Mouse (Mus musculus) CH12.LX (cell line): ENCODE data around the gene C1rl. TPM values are rescaled to one million over a fixed set of nuclear protein-coding genes. Genes with fewer than 3 reads are reported as not detected.

ENCODE experiments used
- DNase-seq: peaks from one replicate; pipeline ENCODE4 v3.0.0-alpha.2; 2013; ENCODE audit errors: extremely low read depth
- H3K27ac ChIP-seq: 2 replicates; pipeline ENCODE4 v1.5.1; 2012; ENCODE audit warnings: low read depth, mild to moderate bottlenecking, control low read depth, moderate library complexity; ENCODE audit not compliant: insufficient read depth
- H3K27me3 ChIP-seq: replicated peaks from 2 replicates; pipeline ENCODE3; 2012; ENCODE audit warnings: inconsistent platforms
- H3K36me3 ChIP-seq, 2 experiments: replicated peaks in 1 of 2; 2 replicates each; pipeline versions ENCODE3 to v1.6.1; 2012; ENCODE audit warnings: inconsistent platforms in 1 of 2, low read length in 1 of 2, mild to moderate bottlenecking in 1 of 2, mixed read lengths in 1 of 2, moderate library complexity in 1 of 2; ENCODE audit not compliant: control insufficient read depth in 1 of 2, insufficient read depth in 1 of 2
- H3K4me1 ChIP-seq, 2 experiments: 2 replicates each; pipeline ENCODE4 v1.6.1; 2012; ENCODE audit warnings: inconsistent platforms in 1 of 2, moderate library complexity in 1 of 2; ENCODE audit not compliant: insufficient read depth in 2 of 2, control insufficient read depth in 1 of 2
- H3K4me2 ChIP-seq: 2 replicates; pipeline ENCODE4 v1.6.1; 2012; ENCODE audit warnings: low read depth, mild to moderate bottlenecking, control low read depth; ENCODE audit not compliant: poor library complexity, insufficient read depth, severe bottlenecking
- H3K4me3 ChIP-seq, 3 experiments: fragments of 150-350 bp in 1 of 3; sonication (generic) in 1 of 3; replicated peaks in 1 of 3; 2 replicates each; pipeline versions ENCODE3 to v1.5.1; 2011 to 2012; ENCODE audit warnings: low read depth in 2 of 3, low read length in 2 of 3, mild to moderate bottlenecking in 2 of 3, moderate library complexity in 2 of 3, control low read depth in 1 of 3, improper control_type of control experiment in 1 of 3, inconsistent platforms in 1 of 3, mixed read lengths in 1 of 3; ENCODE audit not compliant: poor library complexity in 1 of 3
- H3K79me2 ChIP-seq: replicated peaks from 2 replicates; pipeline ENCODE4 v1.6.1; 2012; ENCODE audit warnings: mild to moderate bottlenecking, moderate library complexity; ENCODE audit not compliant: control insufficient read depth, poor library complexity, insufficient read depth, severe bottlenecking; ENCODE audit errors: extremely low read depth
- H3K9ac ChIP-seq: 2 replicates; pipeline ENCODE4 v1.6.1; 2012; ENCODE audit warnings: low read depth, mild to moderate bottlenecking, control low read depth, moderate library complexity; ENCODE audit not compliant: insufficient read depth
- H3K9me3 ChIP-seq: replicated peaks from 2 replicates; pipeline ENCODE3; 2012; ENCODE audit warnings: low read length, inconsistent platforms, mixed read lengths
- CHD2 ChIP-seq: IDR thresholded peaks from 2 replicates; pipeline ENCODE4 v1.6.1; 2011; ENCODE audit warnings: low read length, improper control_type of control experiment
- CTCF ChIP-seq, 2 experiments: IDR thresholded peaks in 1 of 2; conservative IDR thresholded peaks in 1 of 2; 2 replicates each; pipeline ENCODE4 v1.5.1; 2011 to 2012; ENCODE audit warnings: low read depth in 2 of 2, low read length in 2 of 2, improper control_type of control experiment in 1 of 2, inconsistent platforms in 1 of 2, mild to moderate bottlenecking in 1 of 2, moderate library complexity in 1 of 2
- E2F4 ChIP-seq: IDR thresholded peaks from 2 replicates; pipeline ENCODE4 v1.6.1; 2011; ENCODE audit warnings: low read depth, low read length, improper control_type of control experiment; ENCODE audit not compliant: insufficient replicate concordance
- ELF1 ChIP-seq: IDR thresholded peaks from 2 replicates; pipeline ENCODE4 v1.6.1; 2014; ENCODE audit warnings: low read depth, mild to moderate bottlenecking, inconsistent platforms, low read length, improper control_type of control experiment
- GABPA ChIP-seq: IDR thresholded peaks from 2 replicates; pipeline ENCODE4 v1.6.1; 2012; ENCODE audit warnings: low read depth, low read length, improper control_type of control experiment, inconsistent platforms; ENCODE audit not compliant: insufficient replicate concordance
- HCFC1 ChIP-seq: IDR thresholded peaks from 2 replicates; pipeline ENCODE4 v1.6.1; 2012; ENCODE audit warnings: low read depth, mild to moderate bottlenecking, inconsistent platforms, low read length, improper control_type of control experiment
- IRF4 ChIP-seq: IDR thresholded peaks from 2 replicates; pipeline ENCODE4 v1.6.1; 2014; ENCODE audit warnings: low read depth, mild to moderate bottlenecking, inconsistent platforms, low read length, improper control_type of control experiment
- JUND ChIP-seq: conservative IDR thresholded peaks from 2 replicates; pipeline ENCODE4 v1.6.1; 2011; ENCODE audit warnings: low read depth, low read length, improper control_type of control experiment
- KAT2A ChIP-seq: IDR thresholded peaks from 2 replicates; pipeline ENCODE4 v1.6.1; 2012; ENCODE audit warnings: low read length, improper control_type of control experiment, inconsistent platforms; ENCODE audit not compliant: insufficient replicate concordance
- MAFK ChIP-seq: IDR thresholded peaks from 2 replicates; pipeline ENCODE4 v1.6.1; 2011; ENCODE audit warnings: low read length, improper control_type of control experiment; ENCODE audit not compliant: insufficient replicate concordance
- MAX ChIP-seq: IDR thresholded peaks from 2 replicates; pipeline ENCODE4 v1.6.1; 2011; ENCODE audit warnings: low read length, improper control_type of control experiment
- MAZ ChIP-seq: IDR thresholded peaks from 2 replicates; pipeline ENCODE4 v1.6.1; 2012; ENCODE audit warnings: low read depth, mild to moderate bottlenecking, inconsistent platforms, low read length, improper control_type of control experiment, moderate library complexity
- MEF2A ChIP-seq: IDR thresholded peaks from 2 replicates; pipeline ENCODE4 v1.6.1; 2014; ENCODE audit warnings: low read depth, mild to moderate bottlenecking, inconsistent platforms, low read length, improper control_type of control experiment, borderline replicate concordance
- MXI1 ChIP-seq: IDR thresholded peaks from 2 replicates; pipeline ENCODE4 v1.6.1; 2011; ENCODE audit warnings: mild to moderate bottlenecking, low read depth, low read length, improper control_type of control experiment
- MYC ChIP-seq: IDR thresholded peaks from 2 replicates; pipeline ENCODE4 v1.6.1; 2011; ENCODE audit warnings: low read depth, mild to moderate bottlenecking, improper control_type of control experiment, low read length
- NELFE ChIP-seq: IDR thresholded peaks from 2 replicates; pipeline ENCODE4 v1.6.1; 2011; ENCODE audit warnings: low read depth, low read length, improper control_type of control experiment
- PAX5 ChIP-seq: IDR thresholded peaks from 2 replicates; pipeline ENCODE4 v1.6.1; 2012; ENCODE audit warnings: low read length, inconsistent platforms, mixed read lengths
- RAD21 ChIP-seq: IDR thresholded peaks from 2 replicates; pipeline ENCODE4 v1.6.1; 2011; ENCODE audit warnings: low read depth, mild to moderate bottlenecking, low read length, improper control_type of control experiment, moderate library complexity
- SIN3A ChIP-seq: IDR thresholded peaks from 2 replicates; pipeline ENCODE4 v1.6.1; 2012; ENCODE audit warnings: low read length, improper control_type of control experiment, inconsistent platforms
- SMC3 ChIP-seq: IDR thresholded peaks from 2 replicates; pipeline ENCODE4 v1.6.1; 2011; ENCODE audit warnings: low read depth, low read length, improper control_type of control experiment
- TBP ChIP-seq: conservative IDR thresholded peaks from 2 replicates; pipeline ENCODE4 v1.6.1; 2011; ENCODE audit warnings: low read depth, low read length, improper control_type of control experiment
- ZC3H11A ChIP-seq: IDR thresholded peaks from 2 replicates; pipeline ENCODE4 v1.6.1; 2012; ENCODE audit warnings: low read depth, mild to moderate bottlenecking, inconsistent platforms, low read length, improper control_type of control experiment
- dilution Hi-C: fragments of 300-500 bp; cut with MboI; formaldehyde crosslinking; loops from 2 replicates; pipeline ENCODE4 v1.14.3; 2020; ENCODE audit warnings: low sequenced_read_pairs; ENCODE audit not compliant: extremely low pct_unique_long_range_greater_than_20kb, extremely low pct_ligation_motif_present
- in situ Hi-C: fragments of 300-500 bp; cut with MboI; formaldehyde crosslinking; loops from 3 replicates; pipeline ENCODE4 v1.14.3; 2019; ENCODE audit warnings: low sequenced_read_pairs, low pct_ligation_motif_present, low pct_unique_long_range_greater_than_20kb, mixed read lengths
- polyA plus RNA-seq: library from polyadenylated mRNA; unstranded; fragments of >175 nt; gene quantifications from 2 replicates; pipeline ENCODE4 v1.2.1, GENCODE M21; 2012; ENCODE audit warnings: low read depth; ENCODE audit not compliant: insufficient read length
- total RNA-seq, 2 experiments: library from RNA; depleted of rRNA; stranded (reverse); fragments of 300-350 nt in 1 of 2; fragments of >200 nt in 1 of 2; gene quantifications; 2 replicates each; pipeline ENCODE4 v1.2.3; 2012 to 2014

Gene C1rl
- total and polyA plus RNA-seq, 3 experiments, result 0.59 to 2.4 (median 1.2) TPM

DNA sequence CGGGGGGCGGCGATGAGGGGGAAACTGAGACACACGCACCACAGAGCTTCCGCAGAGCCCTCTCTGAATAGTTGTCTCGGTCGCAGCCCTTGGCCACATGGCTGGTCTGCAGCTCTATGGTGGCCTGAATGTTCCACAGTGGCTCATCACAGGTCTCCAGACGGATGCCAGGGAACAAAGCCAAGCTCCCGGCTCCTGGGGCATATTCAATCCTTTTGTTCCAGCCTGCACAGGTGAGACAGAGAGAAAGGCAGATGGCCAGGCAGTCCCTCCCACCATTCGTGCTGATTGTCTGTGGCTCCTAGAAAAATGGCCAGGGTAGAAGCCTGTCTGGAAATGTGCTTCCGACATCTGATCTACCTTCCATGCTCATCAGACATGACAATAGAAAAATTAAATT, 34.4 kb upstream of the C1rl start:
- Histone ChIP-seq H3K4me1 (0 out of 4 replicates have a peak, but pooled peaks cover 0 to 3% of the 10 kb centered on the region in 2 experiments), H3K79me2 (no peaks in the 10 kb centered on the region), H3K27ac (no peak overlapping the region), H3K4me3 (no peak overlapping the region), H3K9me3 (no peaks in the 10 kb centered on the region), H3K36me3 (no peaks in the 10 kb centered on the region), H3K9ac (no peak overlapping the region), H3K27me3 (peaks cover 54% of the 10 kb centered on the region), H3K4me2 (no peak overlapping the region)
- DNase-seq, result no peak
- in situ Hi-C loops (no loop called here), dilution Hi-C loops (no loop called here)
- TF ChIP-seq ZC3H11A (no peak), CHD2 (no peak), MAZ (no peak), SIN3A (no peak), KAT2A (no peak), CTCF (conservative IDR thresholded peaks at IDR 0.05 in 1 of 2, IDR thresholded peaks at IDR 0.05 in 1 of 2; ENCODE audit: low read depth in 2 of 2, low read length in 2 of 2) (no peak), MAFK (no peak), RAD21 (no peak), MXI1 (no peak), E2F4 (no peak), JUND (no peak), HCFC1 (no peak), MAX (no peak), ELF1 (no peak), IRF4 (no peak), PAX5 (no peak), MYC (no peak), MEF2A (no peak), SMC3 (no peak), GABPA (no peak)
- TF ChIP-seq, all 38 proteins: peak for 0

DNA sequence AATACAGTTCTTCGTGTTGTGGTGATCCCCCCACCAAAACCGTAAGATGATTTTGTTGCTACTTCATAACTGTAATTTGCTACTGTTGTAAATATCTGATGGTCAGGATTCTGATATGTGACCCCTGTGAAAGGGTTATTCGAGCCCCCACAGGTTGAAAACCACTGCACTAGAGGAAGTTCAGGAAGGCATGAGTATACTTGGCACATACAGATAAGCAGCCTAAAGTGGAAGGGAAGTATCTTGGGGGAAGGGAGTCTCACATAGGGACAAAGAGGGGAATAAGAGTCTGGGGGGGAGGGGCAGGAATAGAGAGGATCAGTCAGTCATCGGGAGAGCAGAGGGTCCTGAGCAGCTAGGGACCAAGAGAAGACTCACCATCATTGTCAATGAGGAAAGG, 33.5 kb upstream of the C1rl start:
- Histone ChIP-seq H3K79me2 (no peaks in the 10 kb centered on the region), H3K27me3 (peaks cover 63% of the 10 kb centered on the region), H3K4me3 (no peak overlapping the region), H3K9me3 (no peaks in the 10 kb centered on the region), H3K9ac (no peak overlapping the region), H3K4me2 (no peak overlapping the region), H3K27ac (no peak overlapping the region), H3K4me1 (0 out of 4 replicates have a peak, but pooled peaks cover 0 to 4% of the 10 kb centered on the region in 2 experiments), H3K36me3 (no peaks in the 10 kb centered on the region)
- no peak for DNase-seq
- dilution Hi-C loops, result no loop called here
- in situ Hi-C loops, result no loop called here
- TF ChIP-seq GABPA, result no peak
- no peak for TF ChIP-seq SIN3A
- TF ChIP-seq IRF4, result no peak
- no peak for TF ChIP-seq TBP
- no peak for TF ChIP-seq NELFE
- TF ChIP-seq MYC, result no peak
